Mouse (Mus musculus): ENCODE results near the gene Tmem254b. TPM values are rescaled to one million over a fixed set of nuclear protein-coding genes. Genes with fewer than 3 reads are reported as not detected.
"Not testable (repeated sequence)": the region's sequence is repeated elsewhere in the genome, so short reads cannot be mapped to it uniquely, and the experiment has no call there.

The Tmem254b gene
- polyA plus RNA-seq, 1 experiment from 2014 or later, result 23.2 TPM

DNA sequence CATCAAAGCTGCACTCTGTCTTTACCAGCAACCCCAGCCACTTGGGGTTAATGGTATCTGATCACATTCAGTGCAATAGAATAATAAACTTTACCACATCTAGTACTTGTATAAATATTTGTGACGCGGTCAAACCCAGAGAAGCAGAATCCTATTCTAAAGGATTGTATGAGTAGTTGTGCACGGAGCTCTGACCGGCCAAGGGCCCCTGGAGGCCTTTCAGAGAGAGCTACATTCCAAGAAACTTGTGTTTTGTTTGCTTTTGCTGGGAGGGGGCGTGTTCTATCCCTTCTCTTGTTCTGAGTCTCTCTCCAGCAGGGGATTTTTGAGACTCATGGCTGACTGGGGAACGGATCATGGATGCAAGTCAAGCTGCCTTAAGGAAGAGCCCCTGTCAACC is 31.8 kb downstream of the Tmem254b start:
- H3K4me3 ChIP-seq (ENCODE audit: low read depth, low read length); H3K4me1 ChIP-seq (ENCODE audit: control insufficient read depth, insufficient read depth, low read length); DNase-seq (ENCODE audit: low spot score, missing footprints); H3K4me2 ChIP-seq; H3K27ac ChIP-seq (ENCODE audit: low read depth, low read length); H3K36me3 ChIP-seq (ENCODE audit: control insufficient read depth, insufficient read depth, low read length); ATAC-seq (ENCODE audit: low FRiP score); H3K9me3 ChIP-seq (ENCODE audit: control insufficient read depth, low read length); H3K27me3 ChIP-seq (ENCODE audit: control insufficient read depth, insufficient read depth, low read length); H3K9ac ChIP-seq (ENCODE audit: low read length): not testable (repeated sequence)
- no CpG with 5 or more reads among the region's 6 CpGs for WGBS

DNA sequence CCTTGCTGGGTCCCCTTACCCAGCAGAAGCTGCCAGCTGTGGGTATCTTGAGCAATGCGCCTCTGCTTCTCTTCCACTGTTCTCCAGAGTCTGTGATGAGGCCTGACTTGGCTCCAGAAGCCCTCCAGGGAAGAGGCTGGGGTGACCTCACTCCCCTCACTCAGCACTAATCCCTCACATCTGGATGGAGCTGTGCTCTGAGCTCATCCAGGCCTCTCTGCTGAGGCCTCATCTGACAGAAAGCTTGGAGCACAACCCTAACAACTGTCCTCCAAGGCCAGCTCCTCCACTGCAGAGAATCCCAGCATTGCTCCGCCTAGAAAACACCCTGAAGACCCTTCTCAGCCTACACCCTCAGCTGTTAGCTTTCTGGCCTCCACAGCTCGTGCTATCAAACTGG is 32.9 kb downstream of the Tmem254b start:
- not testable (repeated sequence) for DNase-seq (ENCODE audit: low spot score, missing footprints); H3K4me3 ChIP-seq (ENCODE audit: low read depth, low read length); ATAC-seq (ENCODE audit: low FRiP score); H3K36me3 ChIP-seq (ENCODE audit: control insufficient read depth, insufficient read depth, low read length); H3K4me1 ChIP-seq (ENCODE audit: control insufficient read depth, insufficient read depth, low read length); H3K27ac ChIP-seq (ENCODE audit: low read depth, low read length); H3K9ac ChIP-seq (ENCODE audit: low read length); H3K9me3 ChIP-seq (ENCODE audit: control insufficient read depth, low read length); H3K4me2 ChIP-seq; H3K27me3 ChIP-seq (ENCODE audit: control insufficient read depth, insufficient read depth, low read length)
- WGBS, result no CpG with 5 or more reads among the region's 3 CpGs

DNA sequence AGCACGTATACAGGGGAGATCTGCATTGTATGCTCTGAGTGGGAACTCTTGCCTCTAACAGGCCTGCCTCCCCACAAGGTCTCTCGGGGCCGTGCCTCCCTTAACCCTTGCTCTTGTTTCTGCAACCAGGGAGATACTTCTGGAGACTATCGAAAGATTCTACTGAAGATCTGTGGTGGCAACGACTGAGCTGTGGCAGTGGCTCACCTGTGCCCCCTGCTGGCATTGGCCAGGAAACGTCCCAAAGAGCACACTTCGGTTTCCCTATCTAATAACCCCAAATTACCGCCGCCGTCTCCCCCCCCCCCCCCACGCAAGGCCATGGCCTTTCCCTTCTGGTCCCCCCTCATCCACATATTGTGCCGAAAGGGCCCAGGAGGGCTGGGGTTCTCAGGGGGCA is 41.6 kb downstream of the Tmem254b start:
- H3K4me2 ChIP-seq; H3K36me3 ChIP-seq (ENCODE audit: control insufficient read depth, insufficient read depth, low read length); ATAC-seq (ENCODE audit: low FRiP score); H3K27ac ChIP-seq (ENCODE audit: low read depth, low read length); H3K27me3 ChIP-seq (ENCODE audit: control insufficient read depth, insufficient read depth, low read length); H3K9ac ChIP-seq (ENCODE audit: low read length); H3K9me3 ChIP-seq (ENCODE audit: control insufficient read depth, low read length); H3K4me1 ChIP-seq (ENCODE audit: control insufficient read depth, insufficient read depth, low read length); H3K4me3 ChIP-seq (ENCODE audit: low read depth, low read length); DNase-seq (ENCODE audit: low spot score, missing footprints): not testable (repeated sequence)
- WGBS, result no CpG with 5 or more reads among the region's 12 CpGs

DNA sequence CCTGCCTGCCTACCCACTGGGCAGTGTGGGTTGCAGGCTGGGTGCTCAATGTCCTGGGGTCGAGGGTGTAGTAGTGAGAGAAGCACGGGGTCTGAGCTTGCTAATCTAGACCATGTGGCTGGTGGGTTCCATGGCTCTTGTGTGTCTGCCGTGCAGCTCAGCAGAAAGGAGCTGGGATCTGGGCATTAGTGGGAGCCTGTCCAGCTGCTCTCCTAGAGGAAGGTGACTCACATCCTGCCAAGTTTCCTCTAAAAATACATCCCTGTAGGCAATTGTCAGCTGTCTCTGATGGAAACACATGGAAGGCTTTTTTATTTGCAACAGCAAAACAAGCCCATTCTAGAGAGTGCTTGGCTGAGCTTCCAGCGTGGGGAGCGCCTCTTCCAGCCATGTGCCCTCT is 44.4 kb downstream of the Tmem254b start:
- WGBS, result no CpG with 5 or more reads among the region's 5 CpGs
- not testable (repeated sequence) for H3K4me1 ChIP-seq (ENCODE audit: control insufficient read depth, insufficient read depth, low read length); H3K4me3 ChIP-seq (ENCODE audit: low read depth, low read length); ATAC-seq (ENCODE audit: low FRiP score); H3K9me3 ChIP-seq (ENCODE audit: control insufficient read depth, low read length); H3K36me3 ChIP-seq (ENCODE audit: control insufficient read depth, insufficient read depth, low read length); DNase-seq (ENCODE audit: low spot score, missing footprints); H3K27me3 ChIP-seq (ENCODE audit: control insufficient read depth, insufficient read depth, low read length); H3K9ac ChIP-seq (ENCODE audit: low read length); H3K27ac ChIP-seq (ENCODE audit: low read depth, low read length); H3K4me2 ChIP-seq

DNA sequence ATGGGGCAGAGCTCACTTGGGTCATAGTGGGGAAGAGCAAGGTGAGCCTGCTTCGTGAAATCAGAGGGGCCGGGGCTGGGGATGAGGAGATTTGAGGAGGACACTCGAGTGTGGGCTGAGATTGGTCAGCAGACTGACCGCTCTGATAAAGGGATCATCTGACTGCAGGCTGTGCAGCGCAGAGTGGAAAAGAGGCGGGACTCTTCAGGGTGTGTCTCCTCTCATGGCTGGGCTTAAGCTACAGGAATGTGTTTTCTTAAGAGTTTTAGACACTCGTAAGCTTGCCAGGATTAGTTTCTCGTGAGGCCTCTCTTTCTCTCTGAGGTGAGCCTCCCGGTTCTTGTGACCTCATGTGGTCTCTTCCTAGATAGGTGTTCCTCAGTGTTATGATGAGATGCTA is 45.7 kb downstream of the Tmem254b start:
- WGBS, result no CpG with 5 or more reads among the region's 9 CpGs
- ATAC-seq (ENCODE audit: low FRiP score); H3K27me3 ChIP-seq (ENCODE audit: control insufficient read depth, insufficient read depth, low read length): not testable (repeated sequence)

DNA sequence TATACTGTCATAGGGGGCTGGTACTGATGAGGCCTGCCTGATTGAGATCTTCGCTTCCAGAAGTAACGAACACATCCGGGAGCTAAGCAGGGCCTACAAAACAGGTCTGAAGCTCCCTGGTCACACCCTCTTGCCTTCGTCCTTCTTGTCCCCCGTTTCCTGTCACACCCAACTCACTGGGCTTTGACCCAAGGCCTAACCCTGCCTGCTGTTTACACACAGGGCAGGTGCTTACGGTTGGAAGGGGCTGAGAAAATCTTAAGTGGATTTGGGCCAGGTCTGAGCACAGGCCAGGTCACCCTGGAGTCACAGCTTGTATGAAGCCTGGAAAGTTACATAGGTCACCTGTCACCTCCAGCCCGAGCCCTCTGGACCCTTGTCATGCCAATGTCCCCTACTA is 50.8 kb downstream of the Tmem254b start:
- H3K27ac ChIP-seq (ENCODE audit: low read depth, low read length); H3K9me3 ChIP-seq (ENCODE audit: control insufficient read depth, low read length); H3K9ac ChIP-seq (ENCODE audit: low read length); H3K27me3 ChIP-seq (ENCODE audit: control insufficient read depth, insufficient read depth, low read length); ATAC-seq (ENCODE audit: low FRiP score); DNase-seq (ENCODE audit: low spot score, missing footprints); H3K4me1 ChIP-seq (ENCODE audit: control insufficient read depth, insufficient read depth, low read length); H3K4me3 ChIP-seq (ENCODE audit: low read depth, low read length); H3K36me3 ChIP-seq (ENCODE audit: control insufficient read depth, insufficient read depth, low read length); H3K4me2 ChIP-seq: not testable (repeated sequence)
- WGBS, result no CpG with 5 or more reads among the region's 7 CpGs

More for the DNA sequence above, 45.7 kb downstream of the Tmem254b start:
- not testable (repeated sequence) for H3K9me3 ChIP-seq (ENCODE audit: control insufficient read depth, low read length); H3K4me3 ChIP-seq (ENCODE audit: low read depth, low read length); H3K9ac ChIP-seq (ENCODE audit: low read length); H3K4me2 ChIP-seq; DNase-seq (ENCODE audit: low spot score, missing footprints); H3K36me3 ChIP-seq (ENCODE audit: control insufficient read depth, insufficient read depth, low read length); H3K4me1 ChIP-seq (ENCODE audit: control insufficient read depth, insufficient read depth, low read length); H3K27ac ChIP-seq (ENCODE audit: low read depth, low read length)

Other genes with a start within 250 kb of the Tmem254b start
- 5.7 and 6.5 TPM in 2 replicates for gene Duxbl1, start 228.5 kb downstream of the Tmem254b start, polyA plus RNA-seq (2014; fragmentation: Nextera tagmentation; extraction: Ambion mirVana)
- 1.1 and 3.7 TPM in 2 replicates for gene Gm9780, start 164.3 kb downstream of the Tmem254b start, polyA plus RNA-seq (2014; fragmentation: Nextera tagmentation; extraction: Ambion mirVana)
- 15.7 and 24.3 TPM in 2 replicates for gene Tmem254c, start 139.7 kb downstream of the Tmem254b start, polyA plus RNA-seq (2014; fragmentation: Nextera tagmentation; extraction: Ambion mirVana)
- gene Cphx2, start 125.5 kb downstream of the Tmem254b start, polyA plus RNA-seq (2014; fragmentation: Nextera tagmentation; extraction: Ambion mirVana), result not detected in 2 replicates
- gene Cphx3, start 124.7 kb downstream of the Tmem254b start, polyA plus RNA-seq (2014; fragmentation: Nextera tagmentation; extraction: Ambion mirVana), result not detected in 2 replicates
- 2.8 TPM in 1 of 2 replicates, not detected in the other for gene Duxbl2, start 88.7 kb downstream of the Tmem254b start, polyA plus RNA-seq (2014; fragmentation: Nextera tagmentation; extraction: Ambion mirVana)
- gene Plac9b, start 24.6 kb downstream of the Tmem254b start, polyA plus RNA-seq (2014; fragmentation: Nextera tagmentation; extraction: Ambion mirVana), result 0.90 and 2.7 TPM in 2 replicates
- 5.0 and 9.9 TPM in 2 replicates for gene Duxbl3, start 50.9 kb upstream of the Tmem254b start, polyA plus RNA-seq (2014; fragmentation: Nextera tagmentation; extraction: Ambion mirVana)

All from midbrain, embryonic 11.5 days (tissue).